Mouse (Mus musculus) induced T-regulatory cell, adult 2 months (primary cell): Measurements from ENCODE around the gene Gm10964.

Experiments used
- DNase-seq: peaks from one replicate; pipeline ENCODE4 v3.0.0-alpha.2; 2012; ENCODE audit warnings: low read depth

Gene Gm10964

DNA sequence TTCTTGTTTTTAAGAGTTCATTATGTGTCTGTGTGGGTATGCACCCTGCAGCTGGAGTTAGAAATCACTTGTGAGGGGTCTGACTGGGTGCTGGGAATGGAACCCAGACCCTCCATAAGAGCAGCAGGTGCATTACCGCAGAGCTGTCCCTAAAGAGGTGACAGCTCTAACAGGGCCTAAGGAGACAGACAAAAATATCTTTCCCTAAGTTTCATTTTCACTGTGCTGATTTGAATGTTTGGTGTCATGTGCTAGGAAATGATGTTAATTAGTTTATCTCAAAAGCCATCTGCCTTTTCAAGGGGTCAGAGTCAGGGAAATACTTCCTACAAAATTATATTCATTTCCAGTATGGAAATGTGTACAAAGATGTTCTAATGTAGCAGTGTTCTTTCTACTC is at the start of gene Gm10964:
TSS of gene Gm10964 (plus strand) at position 38 of the 400 bp plus-strand sequence.
- DNase-seq, result peak; percentile 14

DNA sequence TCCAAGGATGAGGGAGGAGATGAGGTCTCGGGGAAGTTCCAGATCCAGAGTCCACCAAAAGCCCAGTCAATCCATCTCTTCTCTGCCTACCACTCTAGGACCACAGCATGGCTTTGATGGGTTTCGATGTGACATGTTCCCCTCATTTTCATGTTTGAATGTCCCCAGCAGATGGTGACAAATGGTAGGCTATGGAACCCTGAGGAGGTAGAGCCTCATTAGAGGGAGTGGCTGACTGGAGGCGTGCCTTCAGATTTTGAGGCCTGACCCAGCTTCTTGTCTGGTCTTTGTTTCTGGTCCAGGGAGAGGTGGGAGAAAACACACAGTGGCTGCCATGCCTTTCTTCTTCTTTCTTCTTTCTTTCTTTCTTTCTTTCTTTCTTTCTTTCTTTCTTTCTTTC is 48.7 kb upstream of the Gm10964 start:
- peak; percentile 32 for DNase-seq

DNA sequence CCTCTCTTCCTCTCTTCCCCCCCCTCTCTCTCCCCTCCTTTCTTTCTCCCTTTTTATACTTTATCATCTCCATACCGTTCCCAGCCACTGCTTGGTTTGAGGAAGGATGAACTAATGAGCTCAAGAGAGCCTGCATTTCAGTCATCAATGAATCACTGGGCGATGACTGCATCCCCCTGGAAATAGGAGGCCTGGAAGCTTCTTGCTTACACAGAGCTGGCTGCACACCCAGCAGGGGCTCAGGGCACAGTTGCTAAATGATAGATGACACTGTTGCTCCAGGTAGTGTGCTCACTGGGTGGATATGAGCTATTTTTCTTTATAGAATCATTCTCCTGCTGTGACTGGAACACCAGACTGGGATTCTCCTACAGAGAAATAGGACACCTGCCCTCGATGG is 43.6 kb upstream of the Gm10964 start:
- DNase-seq, result no peak

DNA sequence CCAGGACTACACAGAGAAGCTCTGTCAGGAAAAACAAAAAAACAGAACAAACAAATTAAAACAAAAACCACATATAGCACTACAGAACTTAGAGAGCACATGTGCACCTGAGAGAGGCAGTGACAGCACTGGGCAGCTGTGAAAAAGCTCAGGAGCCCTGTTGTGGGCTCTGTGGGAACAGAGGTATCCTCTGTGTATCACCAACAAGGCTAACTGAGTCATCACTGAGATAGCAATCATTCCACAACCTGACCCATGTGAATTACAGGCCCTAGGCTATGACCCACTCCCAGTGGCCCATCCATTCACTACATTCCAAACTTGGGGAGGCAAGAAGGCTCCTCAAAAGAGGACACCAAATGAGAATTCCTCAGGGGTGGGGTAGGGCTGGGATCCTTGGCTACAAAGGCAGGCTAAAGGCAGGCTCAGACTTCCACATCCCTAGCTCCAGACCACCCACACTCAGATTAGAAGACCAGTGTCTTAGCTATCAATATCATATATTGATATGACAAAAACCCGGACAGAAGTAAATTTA is 42.7 kb upstream of the Gm10964 start:
- no peak for DNase-seq

DNA sequence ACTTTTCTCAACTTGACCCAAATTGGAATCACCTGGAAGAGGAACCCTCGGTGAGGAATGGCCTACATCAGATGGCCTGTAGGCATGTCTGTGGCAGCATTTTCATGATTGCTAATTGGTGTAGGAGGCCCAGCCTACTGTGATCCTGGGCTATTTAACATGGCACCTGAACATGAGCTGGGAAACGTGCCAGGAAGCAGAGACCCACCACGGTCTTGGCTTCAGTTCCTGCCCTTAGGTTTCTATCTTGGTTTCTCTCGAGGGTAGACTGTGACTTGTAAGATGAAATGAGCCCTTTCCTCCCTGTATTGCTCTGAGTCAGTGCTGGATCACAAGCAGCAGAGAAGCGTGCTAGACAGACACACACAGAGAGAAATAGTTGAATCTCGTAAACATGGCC is 34.5 kb upstream of the Gm10964 start:
- DNase-seq, result no peak

DNA sequence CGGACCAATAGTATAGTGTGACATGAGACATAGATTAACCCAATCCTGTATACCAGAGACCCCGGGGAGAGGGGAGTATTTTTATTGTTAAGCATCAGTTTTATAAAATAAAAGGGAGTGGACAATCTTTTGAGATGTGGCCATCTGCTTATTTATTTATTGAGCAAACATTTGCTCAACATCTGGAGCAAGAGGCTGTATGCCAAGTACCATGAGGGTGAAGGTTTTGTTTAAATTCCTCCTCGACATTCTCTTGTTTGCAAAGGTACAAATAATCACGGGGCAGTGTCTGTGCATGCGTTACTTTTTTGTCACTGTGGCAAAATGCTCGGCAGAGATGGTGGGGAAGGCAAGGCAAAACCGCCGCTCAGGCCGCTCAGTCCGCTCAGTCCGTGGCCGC is 33.7 kb upstream of the Gm10964 start:
- no peak for DNase-seq

DNA sequence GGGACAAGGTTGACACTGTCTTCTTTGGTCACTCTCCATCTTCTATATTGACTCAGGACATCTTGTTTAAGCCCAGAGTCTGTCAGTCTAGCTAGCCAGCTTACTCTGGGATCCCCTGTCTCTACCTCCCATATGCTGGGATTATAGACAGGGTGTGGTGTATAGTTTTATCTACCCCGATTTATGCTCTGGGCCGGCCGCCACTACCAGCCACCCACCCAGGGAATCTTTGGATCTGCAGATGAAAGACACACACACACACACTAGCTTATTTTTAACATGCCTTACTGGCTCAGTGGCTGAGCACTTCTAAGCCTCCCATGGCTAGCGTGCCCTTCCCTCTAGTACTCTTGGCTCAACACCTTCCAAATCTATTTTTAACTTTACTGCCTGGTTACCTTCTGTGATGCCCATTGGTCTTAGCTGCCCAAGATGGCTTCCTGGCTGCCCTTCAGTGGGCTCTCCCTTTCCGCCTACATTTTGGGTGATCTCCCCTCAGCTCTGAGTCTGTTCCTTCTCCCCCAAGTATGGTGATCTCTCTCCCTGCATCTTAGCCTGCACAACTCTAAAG is 29.6 kb upstream of the Gm10964 start:
- no peak for DNase-seq

DNA sequence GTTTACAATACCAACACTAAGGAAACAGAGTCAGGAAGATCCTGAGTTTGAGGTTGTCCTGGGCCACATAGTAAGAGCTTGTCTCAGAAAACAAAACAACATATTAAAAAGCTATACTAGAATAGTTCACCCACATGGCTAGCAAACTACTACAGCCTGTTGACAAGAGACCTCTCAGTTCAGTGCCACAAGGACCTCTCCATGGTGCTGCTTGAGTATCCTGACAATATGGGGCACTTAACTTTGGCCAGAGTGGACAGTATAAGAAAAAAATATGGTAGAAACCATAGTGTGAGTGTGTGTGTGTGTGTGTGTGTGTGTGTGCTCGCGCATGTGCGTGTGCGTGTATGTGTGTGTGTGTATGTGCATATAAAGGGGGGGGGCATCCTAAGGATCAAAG is 27.0 kb upstream of the Gm10964 start:
- DNase-seq, result no peak

DNA sequence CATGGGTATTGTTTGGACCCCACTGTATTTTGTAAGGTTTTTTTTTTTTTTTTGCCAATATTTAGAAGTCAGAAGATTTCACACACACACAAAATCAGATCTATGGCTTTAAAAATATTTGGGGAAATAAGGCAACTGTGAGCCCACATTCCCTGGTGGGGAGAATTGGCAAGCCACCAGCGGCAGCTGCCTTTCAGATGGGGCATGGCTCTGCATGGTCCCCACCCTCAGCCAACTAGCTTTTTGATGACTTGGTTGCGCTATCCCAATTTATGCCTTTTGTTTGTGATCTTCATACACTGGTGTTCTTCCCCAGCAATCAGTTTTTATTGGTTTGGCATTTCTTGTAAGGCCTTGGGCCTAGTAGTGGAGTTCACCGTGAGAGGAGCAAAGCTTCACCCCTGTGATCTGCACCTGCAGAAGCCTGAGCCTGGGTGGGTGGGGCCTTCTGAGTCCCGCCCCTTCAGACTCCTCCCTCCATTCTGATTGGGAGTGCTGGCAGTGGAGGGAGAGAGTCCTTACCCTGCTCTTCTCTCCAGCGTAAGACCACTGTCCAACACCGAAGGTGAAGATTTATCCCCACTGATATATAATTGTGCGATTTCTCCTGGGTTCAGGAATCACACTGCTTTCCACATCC is 24.8 kb upstream of the Gm10964 start:
- DNase-seq, result no peak

DNA sequence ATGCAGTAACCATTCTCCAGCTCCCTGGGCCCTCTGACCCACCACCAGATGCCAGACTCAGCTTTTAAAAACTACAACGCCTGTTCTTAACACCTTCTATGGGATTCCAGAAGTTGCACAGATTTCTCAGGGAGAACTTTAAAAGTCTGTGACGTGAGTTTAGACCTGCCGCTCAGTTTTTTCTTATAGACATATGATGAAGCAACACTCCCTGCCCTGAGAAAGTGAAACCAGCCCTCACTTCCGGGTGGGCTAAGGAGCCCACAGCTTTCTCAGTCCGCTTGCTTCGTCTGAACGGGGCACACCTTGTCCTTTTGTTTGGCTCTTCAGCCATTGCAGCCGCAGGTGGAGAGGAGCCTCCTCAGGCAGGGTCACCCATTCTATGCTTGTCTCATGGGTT is 24.2 kb upstream of the Gm10964 start:
- no peak for DNase-seq

DNA sequence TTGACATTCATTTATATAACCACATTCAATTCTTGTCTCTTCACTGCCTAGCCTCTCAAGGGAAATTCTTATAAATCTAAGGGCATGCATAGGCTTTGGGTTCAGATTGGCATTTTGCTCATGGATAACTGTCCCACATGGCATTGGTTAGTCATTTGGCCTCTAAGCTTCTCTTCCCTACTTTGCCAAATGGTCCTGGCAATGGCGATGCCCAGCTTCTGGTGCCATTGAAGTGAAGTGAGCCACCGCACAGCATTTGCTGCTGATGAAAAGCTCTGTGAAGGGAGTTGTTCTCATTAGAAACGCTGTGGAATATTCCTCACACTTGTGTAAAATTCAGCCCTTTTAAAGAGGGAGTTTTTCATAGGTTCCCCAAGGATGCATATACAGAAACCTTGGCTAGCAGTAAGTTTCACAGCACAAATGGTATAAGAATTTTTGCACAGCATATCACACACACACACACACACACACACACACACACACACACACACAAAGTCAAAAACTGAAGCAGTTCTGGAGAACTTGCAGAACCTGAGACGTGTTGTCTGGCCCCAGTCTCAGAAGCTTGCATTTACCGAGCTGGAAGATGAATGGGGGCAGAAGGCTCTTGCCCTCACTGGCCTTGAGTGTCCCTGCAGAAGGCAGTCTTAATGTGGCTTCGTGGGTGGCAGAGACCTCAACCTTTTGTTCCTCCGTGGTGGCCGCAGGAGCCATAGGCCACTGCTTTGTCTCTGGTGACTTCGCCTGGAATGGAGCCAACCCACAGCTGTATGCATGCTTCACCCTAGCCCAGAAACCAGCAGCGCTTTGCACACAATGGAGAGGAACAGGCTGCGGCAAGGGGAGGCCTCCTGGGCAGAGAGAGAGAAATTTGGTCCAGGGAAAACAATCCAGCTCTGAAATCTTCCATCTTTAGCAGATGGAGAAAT is 23.1 kb upstream of the Gm10964 start:
- no peak for DNase-seq

DNA sequence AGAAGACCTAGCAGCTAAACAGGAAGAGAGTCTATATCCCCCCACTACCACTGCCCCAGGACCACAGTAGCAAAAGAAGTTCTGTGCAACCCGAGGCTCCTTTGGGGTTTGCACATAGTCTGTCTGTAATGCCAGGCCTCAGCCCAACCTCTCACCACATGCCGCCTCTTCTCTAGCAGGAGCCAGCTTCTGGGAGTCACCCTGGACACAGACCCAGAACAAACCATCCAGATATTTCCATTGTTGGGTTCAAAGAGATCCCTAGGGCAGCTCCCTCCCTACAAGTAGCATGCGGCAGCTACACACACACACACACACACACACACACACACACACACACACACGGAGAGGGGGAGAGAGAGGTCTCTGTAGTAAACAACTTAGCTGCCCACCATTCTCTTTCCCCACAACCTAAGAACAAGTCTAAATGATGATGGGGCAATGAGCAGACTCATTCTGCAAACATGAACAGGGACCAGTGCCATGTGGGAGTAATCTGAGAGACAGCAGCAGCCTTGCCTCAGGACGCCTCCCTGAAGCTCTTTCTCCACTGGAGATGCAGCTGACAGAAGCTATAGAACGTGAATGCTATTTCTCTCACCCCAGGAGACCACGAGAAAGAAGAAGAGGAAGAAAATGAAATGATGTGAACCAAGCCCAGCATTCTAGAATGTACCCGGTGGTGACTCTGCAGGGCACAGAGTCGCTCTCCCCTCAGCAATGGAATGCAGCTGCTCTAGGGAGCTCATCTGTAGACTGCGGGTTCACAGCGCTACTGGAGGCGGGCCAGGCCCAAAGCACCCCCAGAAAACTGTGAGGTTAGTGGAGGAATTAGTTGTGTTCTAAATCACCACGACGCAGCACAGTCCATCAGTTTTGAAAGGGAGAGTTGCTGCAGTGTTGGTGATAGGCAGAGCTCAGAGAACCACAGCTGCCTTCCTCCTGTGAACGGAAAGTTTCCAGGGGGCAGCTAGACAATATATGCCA is 22.1 kb upstream of the Gm10964 start:
- no peak for DNase-seq

DNA sequence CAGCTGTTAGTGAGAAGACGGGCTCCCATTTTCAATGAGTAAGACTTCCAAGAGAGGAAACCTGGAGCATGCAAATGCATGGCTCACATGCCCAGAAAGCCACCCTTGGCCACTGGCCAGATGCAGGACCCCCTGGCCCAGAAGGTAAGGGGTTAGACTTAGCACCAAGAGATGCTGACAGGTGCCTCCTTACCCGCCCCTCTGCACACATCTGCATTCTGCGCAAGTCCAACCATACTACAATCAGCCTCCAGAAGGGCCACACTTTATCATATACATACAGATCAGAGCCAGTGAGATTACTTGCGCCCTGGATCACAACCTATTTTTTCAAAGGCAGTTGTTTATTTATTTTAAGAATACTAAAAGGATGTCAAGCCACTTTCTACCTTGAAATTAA is 20.4 kb upstream of the Gm10964 start:
- no peak for DNase-seq

DNA sequence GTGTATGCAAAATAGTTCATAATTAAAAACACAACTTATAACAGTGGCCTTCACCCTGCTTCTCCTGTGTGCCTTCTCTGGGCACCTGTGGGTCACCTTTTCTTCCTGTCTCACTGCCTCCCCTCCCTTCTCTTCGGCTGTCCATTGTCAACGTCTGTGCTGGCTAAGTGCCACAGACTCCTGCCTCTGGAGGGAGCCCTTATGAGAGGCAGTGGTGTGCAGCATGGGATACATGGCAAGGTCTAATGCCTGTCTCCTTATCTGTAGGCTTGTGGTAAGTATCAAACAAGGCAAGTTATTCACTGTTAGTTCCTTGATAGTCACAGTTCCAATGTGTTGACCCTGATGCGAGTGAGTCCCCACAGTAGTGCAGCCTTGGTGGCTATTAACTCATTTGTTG is 15.0 kb upstream of the Gm10964 start:
- DNase-seq, result no peak

DNA sequence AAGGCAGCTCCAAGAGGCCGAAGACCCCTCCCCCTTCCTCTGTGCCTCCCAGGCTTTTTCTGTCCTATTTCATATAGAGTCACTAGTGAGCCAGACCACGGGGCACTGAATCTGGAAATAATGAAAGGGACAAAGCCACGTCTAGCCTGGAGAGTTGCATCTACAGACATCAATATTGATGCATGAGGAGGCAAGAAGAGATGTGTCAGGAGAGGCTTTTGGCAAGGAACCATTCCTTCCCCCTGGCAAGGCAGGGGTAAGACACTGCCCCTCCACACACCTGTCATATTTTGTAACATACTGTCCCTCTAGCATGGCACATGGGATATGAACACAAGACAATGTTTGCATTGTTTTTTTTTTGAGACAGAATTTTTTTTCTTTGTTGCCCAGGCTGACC is 12.5 kb upstream of the Gm10964 start:
- no peak for DNase-seq

DNA sequence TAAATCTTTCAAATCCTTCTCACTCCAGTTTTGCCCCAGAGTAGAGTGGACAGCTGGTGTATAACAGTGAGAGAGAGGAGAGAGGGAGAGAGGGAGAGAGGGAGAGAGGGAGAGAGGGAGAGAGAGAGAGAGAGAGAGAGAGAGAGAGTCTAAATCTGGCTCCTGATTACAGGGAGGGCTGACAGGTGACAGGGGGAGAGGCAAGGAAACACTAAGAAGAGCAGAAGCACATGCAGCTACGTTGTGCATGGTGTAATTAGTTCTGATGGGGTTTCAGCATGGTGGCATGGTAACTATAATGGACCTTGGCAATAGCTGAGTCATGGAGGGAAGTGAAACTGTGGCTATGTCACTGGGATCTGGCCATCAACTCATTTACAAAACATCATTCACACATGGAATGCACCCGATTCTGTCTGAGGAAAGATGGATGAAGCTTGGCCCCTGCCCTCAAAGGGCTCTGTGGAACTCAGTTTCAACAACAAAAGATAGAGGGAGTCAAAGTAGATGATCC is 11.3 kb upstream of the Gm10964 start:
- no peak for DNase-seq

DNA sequence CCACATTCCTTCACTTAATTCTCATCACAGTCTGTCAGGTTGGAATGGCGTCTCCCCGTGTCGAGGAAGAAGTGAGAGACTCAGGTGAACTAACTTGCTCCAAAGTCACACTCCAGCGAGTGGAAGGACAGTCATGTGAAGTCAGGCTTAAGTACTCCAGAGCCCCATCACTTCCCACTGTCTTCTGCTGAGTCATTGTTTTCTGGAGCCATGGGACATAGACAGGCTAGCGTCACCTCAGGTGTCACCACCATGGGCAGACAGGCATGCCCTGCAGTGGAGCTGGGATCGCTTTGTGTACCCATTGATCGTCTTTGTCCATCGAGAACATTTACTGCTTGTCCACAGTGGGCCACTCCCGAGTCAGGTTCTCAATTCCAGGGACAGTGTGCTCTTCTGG is 9.3 kb upstream of the Gm10964 start:
- no peak for DNase-seq

DNA sequence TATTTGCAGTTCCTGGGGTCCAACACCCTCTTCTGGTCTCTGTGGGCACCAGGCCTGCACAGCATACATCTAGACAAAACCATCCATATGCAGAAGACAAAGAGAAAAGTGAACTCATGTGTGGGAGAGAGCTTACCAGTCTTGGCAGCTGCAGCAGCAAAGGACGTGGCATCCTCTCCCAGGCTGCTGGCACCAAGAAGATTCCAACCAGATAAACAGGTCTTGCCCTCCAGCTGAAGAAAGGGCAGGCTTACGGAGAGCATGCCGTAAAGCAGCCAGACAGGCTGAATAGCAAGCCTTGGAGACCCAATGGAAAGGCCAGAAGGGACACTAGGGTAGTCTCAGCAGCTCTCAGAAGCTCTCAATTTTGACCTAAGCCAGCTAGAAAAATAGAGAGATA is 7.0 kb upstream of the Gm10964 start:
- no peak for DNase-seq

DNA sequence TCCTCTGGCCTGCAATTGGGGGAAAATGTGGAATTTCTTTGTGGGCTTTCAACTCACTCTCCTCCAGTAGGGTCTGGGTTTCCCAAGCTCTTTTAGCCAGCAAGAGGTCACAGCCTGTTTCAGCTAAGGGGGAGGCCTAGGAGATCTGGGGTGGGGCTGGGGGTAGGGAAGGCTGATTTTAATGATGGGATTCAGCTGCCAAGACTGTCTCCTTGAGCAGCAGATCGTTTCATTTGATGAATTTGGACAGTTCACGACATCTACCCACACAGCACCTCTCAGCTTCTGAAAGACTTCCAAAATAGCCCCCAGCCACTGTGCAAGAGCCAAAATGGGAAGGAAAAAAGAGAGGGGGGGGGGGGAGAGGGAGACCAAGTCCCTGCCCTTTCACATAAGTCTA is 6.0 kb upstream of the Gm10964 start:
- DNase-seq, result no peak

DNA sequence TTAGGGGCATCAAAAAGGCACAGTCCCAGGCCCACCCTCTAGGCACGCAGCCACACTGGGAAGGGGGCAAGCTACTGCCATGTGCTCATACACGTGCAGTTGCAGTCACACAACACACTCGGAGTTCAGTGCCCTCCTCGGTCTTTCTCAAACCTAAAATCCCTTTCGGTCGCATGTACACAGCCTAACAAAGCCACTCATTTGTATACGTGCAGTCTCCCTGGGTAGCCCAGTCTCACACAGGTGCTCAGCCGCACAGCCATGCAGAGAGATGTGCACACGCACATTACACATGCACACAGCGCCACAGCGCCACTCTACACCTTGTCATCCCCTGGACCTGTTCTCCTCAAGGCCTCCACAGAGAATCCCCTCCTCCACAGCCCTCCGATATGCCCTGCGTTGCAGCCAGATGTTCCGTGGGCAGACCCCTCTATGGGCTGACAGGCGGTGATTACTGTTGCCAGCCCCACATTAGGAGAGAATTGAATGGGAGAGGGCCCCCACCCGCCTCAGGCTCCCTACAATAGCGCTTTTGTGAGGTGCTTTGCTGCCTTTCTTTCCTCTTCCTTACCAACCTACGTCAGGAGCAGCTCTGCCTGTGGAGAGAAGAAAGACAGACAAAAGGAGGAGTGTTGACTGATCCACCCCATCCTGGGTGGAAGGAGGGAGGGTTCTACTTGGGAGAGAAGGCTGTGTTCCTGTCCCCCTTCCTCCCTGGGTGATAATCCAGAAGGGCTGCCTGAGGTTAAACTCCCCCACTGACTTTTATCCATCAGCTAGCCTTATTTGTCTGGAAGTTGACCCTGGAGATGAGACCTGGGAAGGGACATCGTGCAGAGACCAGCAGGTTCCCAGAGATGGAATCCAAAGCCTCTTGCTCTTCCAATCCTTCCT is 5.1 kb upstream of the Gm10964 start:
- no peak for DNase-seq
